Mouse (Mus musculus) MEL (cell line): ENCODE measurements at regions not wholly inside any gene's neighbourhood (a gene's known extent, or its start where the extent isn't known, plus 50 kb on each side); places are given as distances from the start of the nearest gene placed in this dataset.

Experiments
- DNase-seq: peaks from one replicate; pipeline ENCODE4 v3.0.0; 2011; ENCODE audit warnings: low read depth, low spot score
- H3K27ac ChIP-seq: 2 replicates; pipeline ENCODE4 v1.5.1; 2012; ENCODE audit warnings: low read depth, mild to moderate bottlenecking, control low read depth, low read length, moderate library complexity; ENCODE audit not compliant: control insufficient read depth
- H3K27me3 ChIP-seq, 2 experiments: fragments of 150-350 bp in 1 of 2; sonication (generic) in 1 of 2; 2 replicates each; pipeline ENCODE4 v1.6.1; 2012; ENCODE audit warnings: low read length in 2 of 2, mild to moderate bottlenecking in 2 of 2, improper control_type of control experiment in 1 of 2, moderate library complexity in 1 of 2; ENCODE audit not compliant: insufficient read depth in 2 of 2, control insufficient read depth in 1 of 2
- H3K36me3 ChIP-seq, 2 experiments: 2 replicates each; pipeline ENCODE4 v1.6.1; 2012 to 2014; ENCODE audit warnings: low read length in 2 of 2, improper control_type of control experiment in 1 of 2, inconsistent platforms in 1 of 2, mild to moderate bottlenecking in 1 of 2; ENCODE audit not compliant: insufficient read depth in 2 of 2, control insufficient read depth in 1 of 2
- H3K4me1 ChIP-seq, 2 experiments: fragments of 150-350 bp in 1 of 2; sonication (generic) in 1 of 2; 2 replicates each; pipeline ENCODE4 v1.6.1; 2012; ENCODE audit warnings: low read length in 2 of 2, improper control_type of control experiment in 1 of 2, mild to moderate bottlenecking in 1 of 2; ENCODE audit not compliant: insufficient read depth in 2 of 2, control insufficient read depth in 1 of 2
- H3K4me3 ChIP-seq, 2 experiments: fragments of 150-350 bp in 1 of 2; sonication (generic) in 1 of 2; 2 replicates each; pipeline ENCODE4 v1.5.1; 2012; ENCODE audit warnings: low read depth in 2 of 2, low read length in 2 of 2, mild to moderate bottlenecking in 2 of 2, moderate library complexity in 2 of 2, control low read depth in 1 of 2, improper control_type of control experiment in 1 of 2; ENCODE audit not compliant: control insufficient read depth in 1 of 2, insufficient read depth in 1 of 2
- H3K79me2 ChIP-seq: 2 replicates; pipeline ENCODE4 v1.6.1; 2012; ENCODE audit warnings: mild to moderate bottlenecking, low read length, moderate library complexity; ENCODE audit not compliant: control insufficient read depth, poor library complexity, insufficient read depth
- H3K9ac ChIP-seq: 2 replicates; pipeline ENCODE4 v1.6.1; 2012; ENCODE audit warnings: low read depth, mild to moderate bottlenecking, control low read depth, low read length, moderate library complexity; ENCODE audit not compliant: control insufficient read depth, poor library complexity, severe bottlenecking
- H3K9me3 ChIP-seq: fragments of 150-350 bp; sonication (generic); replicated peaks from 2 replicates; pipeline ENCODE4 v1.6.1; 2012; ENCODE audit warnings: mild to moderate bottlenecking, low read length, improper control_type of control experiment, moderate library complexity; ENCODE audit not compliant: insufficient read depth
- CHD1 ChIP-seq: IDR thresholded peaks from 2 replicates; pipeline ENCODE4 v1.6.1; 2012; ENCODE audit warnings: low read depth, mild to moderate bottlenecking, inconsistent platforms, low read length, improper control_type of control experiment
- CHD2 ChIP-seq: IDR thresholded peaks from 2 replicates; pipeline ENCODE4 v1.6.1; 2011; ENCODE audit warnings: low read length, improper control_type of control experiment
- ELF1 ChIP-seq: IDR thresholded peaks from 2 replicates; pipeline ENCODE4 v1.6.1; 2014; ENCODE audit warnings: low read depth, mild to moderate bottlenecking, inconsistent platforms, low read length, improper control_type of control experiment, moderate library complexity
- EP300 ChIP-seq, 2 experiments: IDR thresholded peaks; 2 replicates each; pipeline ENCODE4 v1.6.1; 2011; ENCODE audit warnings: improper control_type of control experiment in 2 of 2, low read length in 2 of 2, low read depth in 1 of 2, mild to moderate bottlenecking in 1 of 2
- GABPA ChIP-seq: IDR thresholded peaks from 2 replicates; pipeline ENCODE4 v1.6.1; 2012; ENCODE audit warnings: low read depth, mild to moderate bottlenecking, inconsistent platforms, low read length, improper control_type of control experiment, moderate library complexity
- GATA1 ChIP-seq: IDR thresholded peaks from 2 replicates; pipeline ENCODE4 v1.6.1; 2011; ENCODE audit warnings: low read depth, low read length, improper control_type of control experiment
- HCFC1 ChIP-seq: IDR thresholded peaks from 2 replicates; pipeline ENCODE4 v1.6.1; 2012; ENCODE audit warnings: low read depth, mild to moderate bottlenecking, inconsistent platforms, low read length, improper control_type of control experiment, moderate library complexity
- KAT2A ChIP-seq: conservative IDR thresholded peaks from 2 replicates; pipeline ENCODE4 v1.6.1; 2012; ENCODE audit warnings: low read depth, low read length, improper control_type of control experiment, inconsistent platforms
- MAFK ChIP-seq: IDR thresholded peaks from 2 replicates; pipeline ENCODE4 v1.6.1; 2011; ENCODE audit warnings: low read depth, mild to moderate bottlenecking, low read length, improper control_type of control experiment, borderline replicate concordance
- MEF2A ChIP-seq: IDR thresholded peaks from 2 replicates; pipeline ENCODE4 v1.6.1; 2014; ENCODE audit warnings: low read depth, mild to moderate bottlenecking, inconsistent platforms, low read length, improper control_type of control experiment; ENCODE audit not compliant: poor library complexity, insufficient replicate concordance, severe bottlenecking; ENCODE audit errors: extremely low read depth
- MXI1 ChIP-seq: IDR thresholded peaks from 2 replicates; pipeline ENCODE4 v1.6.1; 2011; ENCODE audit warnings: mild to moderate bottlenecking, low read depth, low read length, improper control_type of control experiment
- MYB ChIP-seq: IDR thresholded peaks from 2 replicates; pipeline ENCODE4 v1.6.1; 2011; ENCODE audit warnings: mild to moderate bottlenecking, low read depth, low read length, improper control_type of control experiment
- NRF1 ChIP-seq: IDR thresholded peaks from 2 replicates; pipeline ENCODE4 v1.6.1; 2014; ENCODE audit warnings: low read depth, mild to moderate bottlenecking, inconsistent platforms, low read length, improper control_type of control experiment, moderate library complexity; ENCODE audit not compliant: poor library complexity, insufficient read depth, severe bottlenecking
- POLR2AphosphoS5 ChIP-seq: IDR thresholded peaks from 2 replicates; pipeline ENCODE4 v1.6.1; 2012; ENCODE audit warnings: low read depth, borderline replicate concordance, mild to moderate bottlenecking, inconsistent platforms, low read length, moderate library complexity, mixed read lengths
- RAD21 ChIP-seq: IDR thresholded peaks from 2 replicates; pipeline ENCODE4 v1.6.1; 2011; ENCODE audit warnings: mild to moderate bottlenecking, low read depth, low read length, improper control_type of control experiment
- RCOR1 ChIP-seq: IDR thresholded peaks from 2 replicates; pipeline ENCODE4 v1.6.1; 2012; ENCODE audit warnings: low read depth, mild to moderate bottlenecking, inconsistent platforms, low read length, improper control_type of control experiment
- SIN3A ChIP-seq: IDR thresholded peaks from 2 replicates; pipeline ENCODE4 v1.6.1; 2012; ENCODE audit warnings: low read length, improper control_type of control experiment, inconsistent platforms
- SMC3 ChIP-seq: IDR thresholded peaks from 2 replicates; pipeline ENCODE4 v1.6.1; 2011; ENCODE audit warnings: low read depth, low read length, improper control_type of control experiment
- TBP ChIP-seq: IDR thresholded peaks from 2 replicates; pipeline ENCODE4 v1.8.0; 2011; ENCODE audit warnings: low read depth, low read length, improper control_type of control experiment
- UBTF ChIP-seq: IDR thresholded peaks from 2 replicates; pipeline ENCODE4 v1.6.1; 2012; ENCODE audit warnings: low read depth, mild to moderate bottlenecking, inconsistent platforms, low read length, improper control_type of control experiment, moderate library complexity, borderline replicate concordance; ENCODE audit not compliant: insufficient read depth
- USF1 ChIP-seq: IDR thresholded peaks from 2 replicates; pipeline ENCODE4 v1.6.1; 2014; ENCODE audit warnings: low read depth, mild to moderate bottlenecking, inconsistent platforms, low read length, improper control_type of control experiment, moderate library complexity
- ZKSCAN1 ChIP-seq: IDR thresholded peaks from 2 replicates; pipeline ENCODE4 v1.6.1; 2012; ENCODE audit warnings: low read depth, mild to moderate bottlenecking, inconsistent platforms, low read length, improper control_type of control experiment, moderate library complexity

GRCm38 (mm10) chr10:19531452-19531851 lies 60.3 kb upstream of the Ifngr1 start:
- TF ChIP-seq GABPA (no peak), CHD1 (no peak), RAD21 (no peak), POLR2AphosphoS5 (no peak), USF1 (no peak), SMC3 (no peak), ZKSCAN1 (no peak), RCOR1 (no peak), EP300 (IDR thresholded peaks at IDR 0.05; ENCODE audit: low read depth in 1 of 2, low read length in 2 of 2) (no peak), SIN3A (no peak), MXI1 (no peak), MAFK (no peak), KAT2A (no peak), TBP (no peak), NRF1 (no peak), GATA1 (no peak), CHD2 (no peak), UBTF (no peak), ELF1 (no peak), HCFC1 (no peak)
- no peaks in the 10 kb centered on the region for H3K4me1 ChIP-seq

GRCm38 (mm10) chr10:19532790-19533189 lies 59.0 kb upstream of the Ifngr1 start:
- no peaks in the 10 kb centered on the region for H3K79me2 ChIP-seq
- DNase-seq = no peak
- H3K4me1 ChIP-seq = no peaks in the 10 kb centered on the region
- no peaks in the 10 kb centered on the region for H3K36me3 ChIP-seq
- no peaks in the 10 kb centered on the region for H3K9me3 ChIP-seq
- H3K9ac ChIP-seq = no peak overlapping the region
- no peak overlapping the region for H3K4me3 ChIP-seq
- H3K27me3 ChIP-seq = no peaks in the 10 kb centered on the region; a peak in 1 of 4 replicates
- H3K27ac ChIP-seq = no peak overlapping the region
- TF ChIP-seq MXI1 (no peak), SMC3 (no peak), MYB (no peak), POLR2AphosphoS5 (no peak), CHD2 (no peak), MEF2A (no peak), MAFK (no peak), GATA1 (no peak)

More at GRCm38 (mm10) chr10:19531452-19531851, 60.3 kb upstream of the Ifngr1 start:
- DNase-seq = no peak
- no peak overlapping the region for H3K27ac ChIP-seq
- no peaks in the 10 kb centered on the region for H3K79me2 ChIP-seq
- H3K9me3 ChIP-seq = no peaks in the 10 kb centered on the region
- H3K4me3 ChIP-seq = no peak overlapping the region
- H3K36me3 ChIP-seq = no peaks in the 10 kb centered on the region
- no peak overlapping the region for H3K9ac ChIP-seq
- H3K27me3 ChIP-seq = no peaks in the 10 kb centered on the region; a peak in 2 of 4 replicates
